Mouse (Mus musculus) ES-E14 (cell line): ENCODE results near the gene Adam11. TPM values are rescaled to one million over a fixed set of nuclear protein-coding genes. Genes with fewer than 3 reads are reported as not detected.

ENCODE experiments used
- DNase-seq: peaks from one replicate; pipeline ENCODE4 v3.0.0-alpha.2; 2013; ENCODE audit warnings: low read depth, low spot score
- H3K27ac ChIP-seq: 2 replicates; pipeline ENCODE4 v1.5.1; 2012; ENCODE audit warnings: low read depth, mild to moderate bottlenecking, low read length, moderate library complexity, mixed read lengths; ENCODE audit not compliant: poor library complexity, insufficient read depth, severe bottlenecking
- H3K36me3 ChIP-seq: 2 replicates; pipeline ENCODE4 v1.6.1; 2012; ENCODE audit warnings: mild to moderate bottlenecking, low read length, moderate library complexity, mixed read lengths; ENCODE audit not compliant: control insufficient read depth, poor library complexity, insufficient read depth, severe bottlenecking
- H3K4me1 ChIP-seq, 2 experiments: fragments of 150-350 bp in 1 of 2; sonication (generic) in 1 of 2; 2 replicates each; pipeline ENCODE4 v1.6.1; 2012; ENCODE audit warnings: low read length in 2 of 2, mild to moderate bottlenecking in 1 of 2, mixed read lengths in 1 of 2; ENCODE audit not compliant: control insufficient read depth in 2 of 2, insufficient read depth in 2 of 2, poor library complexity in 1 of 2
- H3K4me3 ChIP-seq, 2 experiments: fragments of 150-350 bp in 1 of 2; sonication (generic) in 1 of 2; 2 replicates each; pipeline ENCODE4 v1.5.1; 2012; ENCODE audit warnings: low read length in 2 of 2, low read depth in 1 of 2, mild to moderate bottlenecking in 1 of 2, mixed read lengths in 1 of 2; ENCODE audit not compliant: insufficient read depth in 1 of 2, poor library complexity in 1 of 2, severe bottlenecking in 1 of 2
- H3K9ac ChIP-seq: 2 replicates; pipeline ENCODE4 v1.6.1; 2012; ENCODE audit warnings: low read depth, mild to moderate bottlenecking, low read length, mixed read lengths; ENCODE audit not compliant: poor library complexity, insufficient read depth, severe bottlenecking
- H3K9me3 ChIP-seq: fragments of 150-350 bp; sonication (generic); 2 replicates; pipeline ENCODE4 v1.6.1; 2012; ENCODE audit warnings: low read depth, mild to moderate bottlenecking, low read length; ENCODE audit not compliant: control insufficient read depth, insufficient read depth
- CHD2 ChIP-seq: IDR thresholded peaks from 2 replicates; pipeline ENCODE4 v1.6.1; 2014; ENCODE audit warnings: mild to moderate bottlenecking, low read depth, low read length, inconsistent platforms
- HCFC1 ChIP-seq: IDR thresholded peaks from 2 replicates; pipeline ENCODE4 v1.6.1; 2012; ENCODE audit warnings: low read length, inconsistent platforms, borderline replicate concordance; ENCODE audit not compliant: insufficient read depth
- MAFK ChIP-seq: IDR thresholded peaks from 2 replicates; pipeline ENCODE4 v1.6.1; 2014; ENCODE audit warnings: mild to moderate bottlenecking, low read depth, low read length, inconsistent platforms; ENCODE audit not compliant: insufficient read depth
- ZC3H11A ChIP-seq: IDR thresholded peaks from 2 replicates; pipeline ENCODE4 v1.6.1; 2012; ENCODE audit warnings: low read depth, mild to moderate bottlenecking, inconsistent platforms, low read length, borderline replicate concordance
- ZNF384 ChIP-seq: IDR thresholded peaks from 2 replicates; pipeline ENCODE4 v1.6.1; 2012; ENCODE audit warnings: low read depth, low read length, inconsistent platforms
- in situ Hi-C, 2 experiments: fragments of 600-800 bp; cut with MboI; formaldehyde crosslinking; loops; one replicate each; pipeline ENCODE4 v1.15.1; 2025; ENCODE audit warnings: low sequenced_read_pairs in 2 of 2, inconsistent platforms in 1 of 2; ENCODE audit not compliant: unreplicated experiment in 2 of 2
- total RNA-seq: library from RNA; depleted of rRNA; stranded (reverse); fragments of 300-350 nt; gene quantifications from 2 replicates; pipeline ENCODE4 v1.2.3, GENCODE M21; 2012

Adam11 gene
- total RNA-seq, 1 experiment: 1.7 TPM

GRCm38 (mm10) chr11:102738046-102738445 is 23.2 kb upstream of the Adam11 start:
- Histone ChIP-seq H3K4me1 (peaks cover 0 to 10% of the 10 kb centered on the region in 2 experiments; a peak in 1 of 4 replicates), H3K4me3 (no peak overlapping the region), H3K27ac (no peak overlapping the region), H3K9ac (no peak overlapping the region), H3K9me3 (no peaks in the 10 kb centered on the region), H3K36me3 (no peaks in the 10 kb centered on the region)
- DNase-seq: no peak
- in situ Hi-C loops: no loop called here
- TF ChIP-seq CHD2 (no peak), ZC3H11A (no peak), ZNF384 (no peak), MAFK (no peak), HCFC1 (no peak)

GRCm38 (mm10) chr11:102739278-102739966 is 21.8 kb upstream of the Adam11 start:
- Histone ChIP-seq H3K9me3 (no peaks in the 10 kb centered on the region), H3K9ac (no peak overlapping the region), H3K4me3 (peak overlapping the region; percentile 9 to 52; a peak in 1 of 4 replicates), H3K36me3 (no peaks in the 10 kb centered on the region), H3K4me1 (peaks cover 0 to 10% of the 10 kb centered on the region in 2 experiments; a peak in 1 of 4 replicates), H3K27ac (no peak overlapping the region)
- in situ Hi-C loops: no loop called here
- DNase-seq: peak; percentile 71
- TF ChIP-seq ZNF384 (no peak), ZC3H11A (peak; percentile 68; the same call in 1 of the 2 replicates), HCFC1 (no peak), CHD2 (no peak), MAFK (0 out of 2 replicates have a peak, but pooled peaks have one; percentile 38)

GRCm38 (mm10) chr11:102740634-102741033 is 20.6 kb upstream of the Adam11 start:
- Histone ChIP-seq H3K27ac (no peak overlapping the region), H3K36me3 (no peaks in the 10 kb centered on the region), H3K9ac (no peak overlapping the region), H3K9me3 (no peaks in the 10 kb centered on the region), H3K4me1 (peaks cover 0 to 12% of the 10 kb centered on the region in 2 experiments; a peak in 1 of 4 replicates), H3K4me3 (no peak overlapping the region)
- DNase-seq: no peak
- in situ Hi-C loops: no loop called here
- TF ChIP-seq CHD2: no peak
- TF ChIP-seq ZC3H11A: no peak
- TF ChIP-seq ZNF384: no peak
- no peak for TF ChIP-seq MAFK
- TF ChIP-seq HCFC1: no peak

GRCm38 (mm10) chr11:102741129-102741950 is 19.9 kb upstream of the Adam11 start:
- Histone ChIP-seq H3K36me3 (no peaks in the 10 kb centered on the region), H3K27ac (no peak overlapping the region), H3K4me1 (peaks cover 0 to 12% of the 10 kb centered on the region in 2 experiments; a peak in 1 of 4 replicates), H3K4me3 (peak overlapping the region in 1 of 2 experiments; percentile 34; a peak in 3 of 4 replicates), H3K9me3 (no peaks in the 10 kb centered on the region), H3K9ac (no peak overlapping the region; the same call in 1 of the 2 replicates)
- in situ Hi-C loops: no loop called here
- TF ChIP-seq ZNF384 (peak; percentile 16; the same call in 1 of the 2 replicates), ZC3H11A (no peak), CHD2 (no peak)
- DNase-seq: no peak
